Mouse (Mus musculus): ENCODE results near the gene Lpin2.

Gene Lpin2

DNA sequence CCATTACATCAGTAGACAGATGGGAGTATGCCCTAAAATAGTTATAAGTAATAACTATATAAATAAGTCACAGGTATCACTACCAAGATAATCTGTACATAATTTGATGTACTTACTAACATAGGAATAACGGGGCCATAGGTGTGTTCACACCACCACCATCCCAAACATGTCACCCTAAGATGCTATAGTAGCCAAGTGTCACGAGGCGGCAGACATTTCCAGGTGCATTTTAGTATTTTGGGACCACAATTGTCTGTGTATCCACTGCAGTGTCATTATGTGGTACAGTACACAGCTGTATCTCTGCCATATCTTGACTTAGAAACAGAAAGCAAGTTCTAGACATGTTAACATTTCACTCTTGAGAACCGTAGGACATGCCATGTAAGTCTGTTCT, 50.9 kb downstream of the Lpin2 start:
- no peak for DNase-seq (ENCODE audit: low spot score)

DNA sequence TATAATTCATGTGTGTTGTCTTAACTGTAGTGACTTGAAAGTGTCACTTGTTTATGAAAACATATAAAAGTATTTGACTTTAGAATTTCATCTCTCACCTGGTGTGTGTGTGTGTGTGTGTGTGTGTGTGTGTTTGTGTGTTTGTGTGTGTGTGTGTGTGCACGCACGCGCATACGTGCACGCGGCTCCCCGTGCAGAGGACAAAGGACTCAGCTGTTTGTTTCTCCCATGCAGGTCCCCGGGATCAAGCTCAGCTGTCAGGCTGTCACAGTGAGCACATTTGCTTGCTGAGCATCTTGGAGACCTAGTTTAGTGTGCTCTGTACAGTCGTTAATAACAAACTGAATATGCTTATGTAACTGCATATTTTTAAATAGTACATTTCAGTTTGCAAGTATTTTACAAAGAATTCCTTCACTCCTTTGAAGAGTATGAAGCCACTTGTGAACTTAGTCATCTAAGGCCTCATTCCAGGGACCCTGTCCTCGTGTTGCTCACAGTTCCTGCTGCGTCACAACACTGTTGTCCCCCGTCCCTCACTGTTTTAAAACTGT, 51.8 kb downstream of the Lpin2 start:
- DNase-seq (ENCODE audit: low spot score), result no peak

GRCm38 (mm10) chr17:71235229-71235958, 53.0 kb downstream of the Lpin2 start:
- DNase-seq (ENCODE audit: low spot score), result no peak

GRCm38 (mm10) chr17:71238494-71238893, 56.1 kb downstream of the Lpin2 start:
- no peak for DNase-seq (ENCODE audit: low spot score)

GRCm38 (mm10) chr17:71240811-71241210, 58.5 kb downstream of the Lpin2 start:
- DNase-seq (ENCODE audit: low spot score), result no peak

- DNase-seq (ENCODE audit: low spot score), result no peak
Observed at GRCm38 (mm10) chr17:71242666-71243065, 60.3 kb downstream of the Lpin2 start.

DNA sequence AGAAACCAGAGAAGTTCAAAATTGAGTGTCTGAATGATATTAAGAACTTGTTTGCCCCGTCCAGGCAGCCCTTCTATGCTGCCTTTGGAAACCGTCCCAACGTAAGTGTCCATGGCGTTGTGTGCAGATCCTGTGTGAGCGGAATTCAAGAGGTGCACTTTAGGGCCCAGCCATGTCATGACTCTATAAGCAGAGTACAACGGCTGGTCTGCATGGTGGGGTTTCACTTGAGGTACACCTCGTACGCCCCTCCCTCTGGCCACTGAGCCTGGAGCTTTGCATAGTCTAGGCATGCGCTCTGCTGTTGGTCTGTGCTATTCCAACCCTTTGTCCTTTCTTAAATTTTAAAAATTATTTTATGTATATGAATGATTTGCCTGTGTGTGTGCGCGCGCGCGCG, 62.8 kb downstream of the Lpin2 start:
- no peak for DNase-seq (ENCODE audit: low spot score)

DNA sequence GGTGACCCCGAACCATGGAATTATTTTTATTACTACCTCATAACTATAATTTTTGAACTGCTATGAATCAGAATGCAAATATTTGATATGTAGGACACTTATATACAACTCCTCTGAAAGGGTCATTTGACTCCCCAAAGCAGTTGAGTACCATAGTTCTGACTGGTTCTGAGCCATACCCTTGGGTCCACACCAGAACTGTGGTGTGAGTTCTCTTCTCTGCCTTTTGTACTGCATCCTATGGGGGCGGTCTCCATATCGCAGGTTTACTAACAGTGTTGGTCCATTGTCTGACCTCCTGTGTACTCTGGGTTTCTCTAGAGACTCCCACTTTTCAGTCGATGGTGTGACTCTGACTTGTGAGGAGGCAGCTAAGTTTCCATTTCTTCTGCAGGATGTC, 63.7 kb downstream of the Lpin2 start:
- no peak for DNase-seq (ENCODE audit: low spot score)

DNA sequence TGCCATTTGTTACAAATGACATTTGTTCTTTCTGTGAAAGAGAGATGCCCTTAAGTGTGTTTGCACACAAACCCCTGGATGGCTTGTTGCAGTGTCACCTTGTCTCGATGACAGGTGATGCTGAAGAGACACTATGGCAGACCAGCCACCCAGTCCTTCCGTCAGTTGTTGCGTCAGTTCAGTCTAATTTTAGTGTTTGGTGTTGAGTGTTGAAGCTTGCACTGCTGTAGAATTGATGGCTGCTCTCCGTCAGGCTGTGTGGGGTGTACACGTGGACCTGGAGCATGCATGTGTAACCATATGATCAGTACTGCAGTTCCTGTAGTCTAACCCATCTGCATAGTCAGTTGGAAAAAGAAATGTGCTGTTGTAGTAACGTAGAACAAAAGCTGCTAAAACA, 66.6 kb downstream of the Lpin2 start:
- no peak for DNase-seq (ENCODE audit: low spot score)

- DNase-seq (ENCODE audit: low spot score), result no peak
Observed at GRCm38 (mm10) chr17:71250046-71250445, 67.7 kb downstream of the Lpin2 start.

DNA sequence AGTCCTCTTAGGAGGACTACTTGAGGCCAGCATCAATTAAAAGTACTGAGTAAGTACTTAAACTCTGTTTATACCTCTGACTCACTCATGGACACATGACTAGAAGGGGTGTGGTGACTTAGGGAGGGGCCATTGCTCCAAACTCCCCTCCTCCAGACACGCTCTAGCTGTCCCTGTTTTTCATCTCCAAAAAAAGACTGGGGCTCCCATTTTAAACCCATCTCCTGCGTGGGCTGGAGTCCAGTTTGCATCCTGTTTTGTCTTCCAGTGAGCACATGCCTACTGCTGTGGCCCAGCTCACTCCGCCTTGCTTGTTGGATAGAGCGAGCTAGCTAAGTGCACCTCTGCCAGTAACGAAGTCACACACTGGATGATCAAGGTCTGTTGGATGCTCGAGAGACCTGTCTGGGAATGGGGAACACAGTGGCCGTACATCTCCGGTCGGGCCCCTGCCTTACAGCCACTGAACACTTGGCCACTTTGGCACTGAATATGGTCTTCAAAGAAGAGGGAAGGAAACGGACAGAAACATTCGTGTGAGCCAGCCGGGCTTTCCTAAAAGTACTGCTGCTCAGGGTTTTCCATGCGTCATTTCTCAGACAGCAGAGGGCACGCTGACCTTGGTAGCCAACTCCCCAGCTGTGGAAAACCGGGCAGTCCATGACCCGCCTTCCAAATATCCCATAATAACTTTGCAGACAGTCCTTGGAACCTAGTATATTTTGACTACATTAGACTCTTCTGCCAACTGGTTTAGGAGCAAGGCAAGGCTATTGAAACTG, 68.7 kb downstream of the Lpin2 start:
- peak; percentile 87 for DNase-seq (ENCODE audit: low spot score)

GRCm38 (mm10) chr17:71251601-71252001, 69.2 kb downstream of the Lpin2 start:
- DNase-seq (ENCODE audit: low spot score), result no peak

DNA sequence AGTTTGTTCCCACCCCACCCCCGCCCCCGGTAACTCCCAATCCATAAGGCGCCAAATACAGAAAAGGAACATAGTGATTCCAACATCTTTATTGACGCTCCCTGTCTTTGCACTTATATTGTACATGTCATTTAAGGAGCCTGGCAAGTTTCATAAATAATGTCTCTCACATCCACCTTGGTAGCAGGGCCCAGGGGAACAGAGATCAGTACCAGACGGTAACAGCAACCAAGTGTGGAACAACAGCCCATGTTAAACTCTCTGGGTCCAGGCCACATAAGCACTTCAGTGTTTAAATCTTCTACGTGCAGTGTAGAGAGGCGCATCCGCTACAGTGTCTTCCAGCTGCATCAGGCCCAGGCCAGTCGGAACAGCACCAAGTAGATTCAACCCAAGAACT, 69.7 kb downstream of the Lpin2 start:
- DNase-seq (ENCODE audit: low spot score), result no peak

DNA sequence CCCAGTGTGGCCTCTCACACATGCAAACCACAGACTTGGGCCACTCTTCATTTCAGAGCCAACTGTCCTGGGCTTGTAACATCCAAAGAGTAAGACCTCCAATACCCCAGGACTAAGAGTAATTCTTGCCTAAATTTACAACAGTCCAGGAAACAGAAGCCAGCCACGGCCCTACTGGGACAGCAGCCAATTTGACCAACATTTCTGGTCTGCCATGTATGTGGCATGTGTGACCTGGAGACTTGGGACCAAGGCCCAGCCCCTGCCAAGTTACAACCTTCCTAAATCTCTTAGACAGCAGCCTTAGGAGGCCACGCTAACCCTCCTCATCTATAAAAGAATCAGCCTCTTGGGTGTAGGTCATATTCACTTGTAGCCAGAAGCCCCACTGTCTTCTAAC, 71.0 kb downstream of the Lpin2 start:
- DNase-seq (ENCODE audit: low spot score), result no peak

DNA sequence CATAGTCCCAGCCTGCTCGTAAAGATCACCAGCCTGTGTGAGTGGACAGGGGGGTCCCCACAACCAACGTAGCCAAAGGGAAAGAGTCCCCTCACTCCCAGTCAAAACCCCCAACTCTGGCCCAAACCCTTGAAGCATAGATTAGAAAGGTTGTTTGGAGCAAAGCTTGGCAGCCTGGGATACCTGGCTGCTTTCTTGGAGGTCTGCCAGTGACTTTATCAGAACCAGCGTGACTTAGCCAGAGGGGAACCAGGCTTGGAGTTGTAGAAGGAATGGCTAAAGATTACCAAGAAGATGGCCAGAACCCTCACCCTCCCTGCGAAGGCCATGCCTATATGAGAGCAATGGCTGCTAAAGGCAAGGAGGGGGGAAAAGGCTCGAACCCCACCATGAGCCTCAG, 71.7 kb downstream of the Lpin2 start:
- DNase-seq (ENCODE audit: low spot score), result no peak

DNA sequence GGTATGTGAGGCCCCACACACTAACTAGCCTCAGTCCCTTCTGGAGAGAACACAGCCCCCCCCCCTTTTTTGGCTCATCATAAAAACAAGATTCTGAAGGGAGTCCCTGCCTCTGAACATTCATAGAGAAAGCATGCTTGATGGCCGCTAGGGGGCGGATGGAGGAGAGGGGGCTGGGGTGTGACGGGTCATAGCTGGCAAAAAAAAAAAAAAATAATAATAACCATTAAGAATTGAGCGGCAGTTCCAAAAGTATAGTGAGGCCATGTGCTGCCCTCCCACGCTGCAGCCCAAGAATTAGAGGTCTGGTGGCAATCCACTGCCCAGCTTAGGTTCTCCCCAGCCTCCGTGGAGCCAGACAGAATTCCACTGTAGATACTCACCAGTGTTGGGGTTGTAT, 72.4 kb downstream of the Lpin2 start:
- DNase-seq (ENCODE audit: low spot score), result no peak

GRCm38 (mm10) chr17:71256068-71256615, 73.8 kb downstream of the Lpin2 start:
- DNase-seq (ENCODE audit: low spot score), result no peak

- no peak for DNase-seq (ENCODE audit: low spot score)
Observed at GRCm38 (mm10) chr17:71256806-71257536, 74.6 kb downstream of the Lpin2 start.

GRCm38 (mm10) chr17:71259727-71260126, 77.4 kb downstream of the Lpin2 start:
- no peak for DNase-seq (ENCODE audit: low spot score)

GRCm38 (mm10) chr17:71260658-71261057, 78.3 kb downstream of the Lpin2 start:
- no peak for DNase-seq (ENCODE audit: low spot score)

DNA sequence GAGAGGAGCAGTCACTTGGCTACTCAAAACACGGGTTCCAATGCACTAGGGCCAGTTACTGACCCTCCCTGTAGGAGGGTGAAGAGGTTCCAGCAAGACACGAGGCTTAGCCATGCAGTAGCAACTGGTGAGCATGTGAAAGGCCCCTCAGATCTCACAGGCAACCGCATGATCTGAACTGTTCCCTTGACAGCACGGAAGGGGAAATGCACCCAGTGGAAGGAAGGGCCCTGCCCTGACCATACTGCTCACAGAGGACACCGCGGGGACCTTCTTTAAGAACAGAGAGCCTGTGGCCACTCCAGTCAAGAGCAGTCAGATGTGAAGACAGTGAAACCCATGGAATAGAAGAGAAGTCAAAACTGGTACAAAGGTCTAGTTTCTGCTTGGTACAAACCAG, 80.8 kb downstream of the Lpin2 start:
- DNase-seq (ENCODE audit: low spot score), result no peak

DNA sequence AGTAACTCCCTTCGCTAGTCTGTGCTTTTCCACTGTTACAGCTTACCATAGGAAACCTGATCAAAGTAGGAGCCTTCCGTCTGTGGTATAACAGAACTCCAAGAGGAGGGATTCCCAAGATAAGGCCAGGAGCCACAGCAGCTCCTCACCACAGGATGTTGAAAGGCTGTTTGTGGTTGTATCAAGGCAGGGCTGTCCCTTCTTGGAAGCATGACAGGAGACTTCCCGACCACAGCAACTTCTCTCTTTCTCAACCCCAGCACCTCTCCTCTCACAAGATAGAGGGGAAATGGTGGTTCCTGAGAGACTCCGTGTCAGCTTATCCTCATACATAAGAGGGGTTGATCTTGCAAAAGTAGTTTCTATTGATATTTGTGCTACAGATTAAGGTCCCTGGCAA, 82.4 kb downstream of the Lpin2 start:
- DNase-seq (ENCODE audit: low spot score), result no peak

Data from ovary, adult 18-20 months (tissue).